Mouse (Mus musculus): ENCODE data around the gene Pnpla2. TPM values are rescaled to one million over a fixed set of nuclear protein-coding genes. Genes with fewer than 3 reads are reported as not detected.

Pnpla2 gene
- polyA plus RNA-seq, 1 experiment from 2014 or later = 45.7 TPM

DNA sequence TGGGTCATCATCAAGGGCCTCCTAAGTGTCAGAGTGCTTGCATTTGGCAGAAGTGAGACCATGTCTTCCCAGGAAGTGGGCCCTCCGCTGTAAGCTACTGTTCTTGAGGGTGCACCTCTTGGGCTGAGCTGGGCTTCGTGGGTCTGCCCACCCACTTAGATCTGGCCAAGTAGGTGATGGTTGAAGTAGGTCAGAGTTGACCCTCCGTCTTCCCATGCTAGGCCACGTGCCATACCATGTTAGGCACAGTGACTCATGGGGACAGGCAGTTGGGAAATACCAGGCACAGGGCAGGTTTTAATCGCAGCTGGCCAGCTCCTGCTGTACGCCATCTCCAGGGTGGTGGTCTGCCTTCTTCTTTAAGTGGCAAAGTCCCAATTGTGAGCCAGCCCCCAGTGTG is 1.7 kb downstream of the Pnpla2 start:
- ATAC-seq (ENCODE audit: extremely low read depth, insufficient number of reproducible peaks, low FRiP score, low TSS enrichment) = no peak
- H3K9me3 ChIP-seq = no peaks in the 10 kb centered on the region
- H3K36me3 ChIP-seq = peaks cover 31% of the 10 kb centered on the region
- WGBS = 81% methylated on average over 6 of the region's 6 CpGs
- H3K27me3 ChIP-seq (replicated peaks) = peaks cover 27% of the 10 kb centered on the region
- H3K4me3 ChIP-seq = peak overlapping the region; percentile 79
- H3K4me1 ChIP-seq = peaks cover 29% of the 10 kb centered on the region
- peak overlapping the region; percentile 90 for H3K4me2 ChIP-seq
- no peak overlapping the region; the same call in 1 of the 2 replicates for H3K9ac ChIP-seq
- H3K27ac ChIP-seq (replicated peaks) = no peak overlapping the region

DNA sequence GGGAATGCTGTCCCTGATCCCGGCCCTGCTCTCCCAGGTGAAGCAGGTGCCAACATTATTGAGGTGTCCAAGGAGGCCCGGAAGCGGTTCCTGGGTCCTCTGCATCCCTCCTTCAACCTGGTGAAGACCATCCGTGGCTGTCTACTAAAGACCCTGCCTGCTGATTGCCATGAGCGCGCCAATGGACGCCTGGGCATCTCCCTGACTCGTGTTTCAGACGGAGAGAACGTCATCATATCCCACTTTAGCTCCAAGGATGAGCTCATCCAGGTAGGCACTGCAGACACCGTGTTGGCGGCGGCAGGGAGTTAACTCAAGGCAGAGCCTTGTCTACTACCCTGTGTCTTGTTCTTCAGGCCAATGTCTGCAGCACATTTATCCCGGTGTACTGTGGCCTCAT is 2.2 kb downstream of the Pnpla2 start:
- Histone ChIP-seq H3K9ac (no peak overlapping the region), H3K4me2 (no peak overlapping the region), H3K4me1 (peaks cover 34% of the 10 kb centered on the region), H3K27me3 (replicated peaks) (peaks cover 32% of the 10 kb centered on the region), H3K27ac (replicated peaks) (no peak overlapping the region), H3K36me3 (peaks cover 26% of the 10 kb centered on the region), H3K4me3 (no peak overlapping the region), H3K9me3 (no peaks in the 10 kb centered on the region)
- 85% methylated on average over 14 of the region's 14 CpGs for WGBS
- ATAC-seq (ENCODE audit: extremely low read depth, insufficient number of reproducible peaks, low FRiP score, low TSS enrichment) = no peak

DNA sequence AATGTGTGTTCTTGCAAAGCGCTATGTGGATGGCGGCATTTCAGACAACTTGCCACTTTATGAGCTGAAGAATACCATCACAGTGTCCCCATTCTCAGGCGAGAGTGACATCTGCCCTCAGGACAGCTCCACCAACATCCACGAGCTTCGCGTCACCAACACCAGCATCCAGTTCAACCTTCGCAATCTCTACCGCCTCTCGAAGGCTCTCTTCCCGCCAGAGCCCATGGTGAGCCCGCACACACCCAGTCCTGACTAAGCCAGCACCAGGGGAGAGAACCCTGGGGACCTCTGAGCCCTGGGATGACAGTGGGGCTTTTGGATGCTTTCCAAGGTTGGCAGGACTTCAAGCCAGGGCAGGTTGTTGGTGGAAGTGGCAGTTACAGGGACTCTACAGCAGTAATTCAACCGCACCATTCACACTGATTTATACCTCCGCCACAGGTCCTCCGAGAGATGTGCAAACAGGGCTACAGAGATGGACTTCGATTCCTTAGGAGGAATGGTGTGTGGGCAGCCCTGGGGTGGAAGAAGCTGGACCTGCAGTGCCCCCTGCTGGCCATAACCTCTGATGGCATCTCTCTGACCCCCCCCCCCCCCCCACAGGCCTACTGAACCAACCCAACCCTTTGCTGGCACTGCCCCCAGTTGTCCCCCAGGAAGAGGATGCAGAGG is 3.1 kb downstream of the Pnpla2 start:
- peaks cover 38% of the 10 kb centered on the region for H3K4me1 ChIP-seq
- WGBS = 83% methylated on average over 15 of the region's 15 CpGs

DNA sequence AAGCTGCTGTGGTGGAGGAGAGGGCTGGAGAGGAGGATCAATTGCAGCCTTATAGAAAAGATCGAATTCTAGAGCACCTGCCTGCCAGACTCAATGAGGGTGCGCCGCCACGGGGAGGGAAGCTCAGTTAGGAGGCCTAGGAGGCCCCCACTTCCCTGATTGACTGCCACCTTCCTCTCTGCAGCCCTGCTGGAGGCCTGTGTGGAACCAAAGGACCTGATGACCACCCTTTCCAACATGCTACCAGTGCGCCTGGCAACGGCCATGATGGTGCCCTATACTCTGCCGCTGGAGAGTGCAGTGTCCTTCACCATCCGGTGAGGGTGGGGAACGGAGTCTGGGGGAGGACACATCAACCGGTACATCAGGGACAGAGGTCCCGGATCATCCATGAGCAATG is 3.7 kb downstream of the Pnpla2 start:
- no peak overlapping the region for H3K4me2 ChIP-seq
- H3K27ac ChIP-seq (replicated peaks) = no peak overlapping the region
- H3K4me1 ChIP-seq = peaks cover 43% of the 10 kb centered on the region
- no peak for ATAC-seq (ENCODE audit: extremely low read depth, insufficient number of reproducible peaks, low FRiP score, low TSS enrichment)
- H3K4me3 ChIP-seq = no peak overlapping the region
- H3K9ac ChIP-seq = no peak overlapping the region
- WGBS = 89% methylated on average over 11 of the region's 11 CpGs
- peaks cover 24% of the 10 kb centered on the region for H3K36me3 ChIP-seq
- H3K9me3 ChIP-seq = no peaks in the 10 kb centered on the region
- H3K27me3 ChIP-seq (replicated peaks) = peaks cover 46% of the 10 kb centered on the region

More for the DNA sequence above, 3.1 kb downstream of the Pnpla2 start:
- Histone ChIP-seq H3K4me3 (no peak overlapping the region), H3K9me3 (no peaks in the 10 kb centered on the region), H3K4me2 (no peak overlapping the region), H3K27ac (replicated peaks) (no peak overlapping the region), H3K27me3 (replicated peaks) (peaks cover 41% of the 10 kb centered on the region), H3K9ac (no peak overlapping the region), H3K36me3 (peaks cover 24% of the 10 kb centered on the region)
- ATAC-seq (ENCODE audit: extremely low read depth, insufficient number of reproducible peaks, low FRiP score, low TSS enrichment) = no peak

DNA sequence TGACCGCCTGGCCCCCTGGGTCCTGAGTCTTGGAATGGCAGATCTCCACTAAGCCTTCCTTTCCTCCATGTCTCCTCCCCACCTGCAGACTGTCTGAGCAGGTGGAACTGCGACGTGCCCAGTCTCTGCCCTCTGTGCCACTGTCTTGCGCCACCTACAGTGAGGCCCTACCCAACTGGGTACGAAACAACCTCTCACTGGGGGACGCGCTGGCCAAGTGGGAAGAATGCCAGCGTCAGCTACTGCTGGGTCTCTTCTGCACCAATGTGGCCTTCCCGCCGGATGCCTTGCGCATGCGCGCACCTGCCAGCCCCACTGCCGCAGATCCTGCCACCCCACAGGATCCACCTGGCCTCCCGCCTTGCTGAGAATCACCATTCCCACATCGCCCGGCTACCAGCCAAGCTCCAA is 4.3 kb downstream of the Pnpla2 start:
- ATAC-seq (ENCODE audit: extremely low read depth, insufficient number of reproducible peaks, low FRiP score, low TSS enrichment) = no peak
- no peak overlapping the region for H3K9ac ChIP-seq
- WGBS = 85% methylated on average over 17 of the region's 17 CpGs

DNA sequence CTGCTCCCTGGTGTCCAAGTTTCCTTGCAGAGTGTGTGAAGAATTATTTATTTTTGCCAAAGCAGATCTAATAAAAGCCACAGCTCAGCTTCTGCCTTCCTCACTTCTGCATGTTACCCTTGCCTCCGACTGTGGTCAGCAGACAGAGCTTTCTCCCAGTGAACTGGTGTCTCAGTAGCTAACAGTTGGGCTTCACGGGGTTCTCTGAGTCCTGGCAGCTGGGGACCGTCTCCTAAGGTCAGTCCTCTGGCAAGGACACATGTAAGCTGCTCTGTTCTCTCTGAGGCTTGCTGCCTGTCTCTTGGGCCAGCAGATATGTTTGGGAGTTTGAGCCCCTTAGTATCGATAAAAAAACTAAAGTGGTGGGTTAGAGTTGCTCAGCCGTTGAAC is 5.0 kb downstream of the Pnpla2 start:
- Histone ChIP-seq H3K9me3 (no peaks in the 10 kb centered on the region), H3K9ac (no peak overlapping the region), H3K4me3 (no peak overlapping the region), H3K36me3 (peaks cover 24% of the 10 kb centered on the region), H3K4me1 (peaks cover 49% of the 10 kb centered on the region), H3K27me3 (replicated peaks) (peaks cover 60% of the 10 kb centered on the region), H3K4me2 (no peak overlapping the region), H3K27ac (replicated peaks) (no peak overlapping the region)
- 57% methylated on average over 5 of the region's 5 CpGs for WGBS
- no peak for ATAC-seq (ENCODE audit: extremely low read depth, insufficient number of reproducible peaks, low FRiP score, low TSS enrichment)

More for the DNA sequence above, 4.3 kb downstream of the Pnpla2 start:
- no peak overlapping the region for H3K27ac ChIP-seq (replicated peaks)
- H3K9me3 ChIP-seq = no peaks in the 10 kb centered on the region
- H3K36me3 ChIP-seq = peaks cover 24% of the 10 kb centered on the region
- no peak overlapping the region for H3K4me3 ChIP-seq
- peaks cover 53% of the 10 kb centered on the region for H3K27me3 ChIP-seq (replicated peaks)
- H3K4me2 ChIP-seq = no peak overlapping the region
- H3K4me1 ChIP-seq = peaks cover 48% of the 10 kb centered on the region

DNA sequence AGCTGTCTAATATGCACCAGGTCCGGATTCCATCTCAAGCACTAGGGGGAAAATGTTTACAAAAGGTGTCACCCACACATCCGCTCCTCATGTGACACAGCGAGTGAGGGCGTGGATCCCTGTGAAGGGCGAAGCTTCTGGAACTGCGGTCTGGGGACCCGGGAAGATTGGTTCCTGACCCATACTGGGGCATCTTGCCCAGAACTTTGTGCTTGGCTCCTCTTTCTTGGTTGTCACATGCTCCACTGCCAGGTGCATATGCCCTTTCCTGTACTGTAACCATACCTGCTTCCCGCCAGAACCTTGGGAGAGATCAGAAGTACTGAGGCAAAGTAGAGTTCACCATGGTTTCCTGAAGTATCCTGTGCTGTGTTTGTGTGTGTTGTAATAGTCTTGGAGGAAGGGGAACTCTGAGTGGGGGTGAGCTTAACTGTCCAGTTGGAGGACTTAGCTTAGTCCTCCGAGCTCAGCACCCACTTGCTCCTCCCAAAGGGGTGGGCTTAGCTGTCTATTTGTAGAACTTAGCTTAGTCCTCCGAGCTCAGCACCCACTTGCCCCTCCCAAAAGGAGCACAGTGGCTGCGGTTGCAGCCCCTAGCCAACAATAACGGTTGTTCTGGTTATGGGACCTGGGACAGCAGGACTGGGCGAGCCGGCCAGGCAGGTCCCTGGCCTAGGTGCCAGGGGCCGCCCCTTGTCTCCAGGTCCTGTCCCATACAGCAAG is 5.6 kb downstream of the Pnpla2 start, which contains the start of gene Cracr2b:
Gene Cracr2b (plus strand): TSS at position 704 of the 723 bp plus-strand sequence.
- 70% methylated on average over 15 of the region's 15 CpGs for WGBS

DNA sequence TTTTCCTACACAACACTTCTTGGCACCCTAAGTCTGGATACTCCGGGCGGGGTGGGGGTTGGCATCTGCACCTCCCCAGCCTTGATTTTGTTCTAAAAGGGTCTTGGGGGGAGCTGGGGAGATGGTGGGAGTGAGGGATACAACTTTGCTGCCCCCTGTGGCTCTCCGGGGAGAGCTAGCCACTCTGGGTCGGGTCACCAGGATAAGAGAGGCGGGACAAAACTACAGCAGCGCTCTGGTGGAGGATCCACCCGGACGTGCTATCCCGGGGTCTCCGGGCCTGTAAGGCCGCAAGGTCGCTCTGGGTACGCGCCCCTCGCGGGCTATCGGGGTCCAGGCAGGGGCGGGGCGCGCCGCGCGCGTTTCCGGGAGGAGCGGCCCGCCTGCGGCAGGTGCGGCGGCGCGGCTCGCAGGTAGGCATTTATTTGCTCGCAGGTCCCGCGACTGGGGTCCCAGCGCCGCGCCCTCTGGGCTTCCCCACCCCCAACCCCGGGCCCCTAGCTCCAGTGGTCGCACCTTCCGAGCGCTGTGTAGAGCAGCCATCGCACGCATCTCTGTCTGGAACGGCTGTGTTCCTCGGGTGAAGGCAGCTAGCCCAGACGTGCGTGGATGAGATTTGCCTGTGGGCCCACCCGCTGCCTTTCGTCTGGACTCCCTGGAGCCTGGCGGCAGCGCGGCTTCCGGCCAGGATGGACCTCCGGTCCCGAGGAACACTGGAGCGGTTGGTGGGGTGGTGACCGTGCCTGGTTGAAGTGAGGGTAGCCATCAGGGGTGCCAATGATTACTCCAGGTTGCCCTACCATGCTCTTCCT is 6.7 kb downstream of the Pnpla2 start:
- Histone ChIP-seq H3K9me3 (no peaks in the 10 kb centered on the region), H3K9ac (peak overlapping the region; percentile 84), H3K4me3 (peak overlapping the region; percentile 65), H3K36me3 (peaks cover 24% of the 10 kb centered on the region), H3K27ac (replicated peaks) (peak overlapping the region; percentile 53; the same call in 1 of the 2 replicates), H3K4me1 (peaks cover 57% of the 10 kb centered on the region), H3K27me3 (replicated peaks) (peaks cover 71% of the 10 kb centered on the region), H3K4me2 (peak overlapping the region; percentile 97)
- ATAC-seq (ENCODE audit: extremely low read depth, insufficient number of reproducible peaks, low FRiP score, low TSS enrichment) = no peak
- 3% methylated on average over 56 of the region's 59 CpGs for WGBS

More for the DNA sequence above, 5.6 kb downstream of the Pnpla2 start, which contains the start of gene Cracr2b:
- Histone ChIP-seq H3K9me3 (no peaks in the 10 kb centered on the region), H3K27me3 (replicated peaks) (peaks cover 65% of the 10 kb centered on the region), H3K27ac (replicated peaks) (peak within 1 kb of the TSS; percentile 53; the same call in 1 of the 2 replicates), H3K9ac (peak within 1 kb of the TSS; percentile 84), H3K4me3 (peak within 1 kb of the TSS; percentile 65), H3K36me3 (peaks cover 24% of the 10 kb centered on the region), H3K4me1 (peaks cover 55% of the 10 kb centered on the region), H3K4me2 (peak within 1 kb of the TSS; percentile 97)
- ATAC-seq (ENCODE audit: extremely low read depth, insufficient number of reproducible peaks, low FRiP score, low TSS enrichment) = no peak

DNA sequence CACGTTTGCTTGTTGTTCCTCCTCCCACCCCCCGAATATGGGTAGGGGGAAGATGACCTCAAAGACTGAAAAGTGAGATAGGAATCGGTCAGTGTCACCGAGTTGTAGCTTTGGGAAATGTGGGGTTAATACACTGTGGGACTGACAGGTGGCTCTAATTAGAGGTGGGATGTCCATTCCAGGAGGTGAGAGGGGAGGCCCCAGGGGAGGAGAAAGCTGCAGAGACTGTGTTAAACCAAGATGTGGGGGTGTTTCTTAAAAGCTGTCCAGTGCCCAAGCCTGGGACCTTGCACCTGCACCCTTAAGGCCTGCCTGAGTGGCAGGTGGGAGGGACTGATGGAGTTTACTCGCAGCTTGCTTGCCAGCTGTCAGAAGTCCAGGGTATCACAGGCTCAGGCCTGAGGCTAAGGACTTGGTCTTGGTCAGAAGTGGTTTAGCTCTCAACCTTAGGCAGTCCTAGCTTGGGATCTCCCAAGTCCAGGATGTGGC is 7.4 kb downstream of the Pnpla2 start:
- H3K4me2 ChIP-seq = peak overlapping the region; percentile 97
- no peak for ATAC-seq (ENCODE audit: extremely low read depth, insufficient number of reproducible peaks, low FRiP score, low TSS enrichment)
- 14% methylated on average over 5 of the region's 5 CpGs for WGBS
- H3K9ac ChIP-seq = peak overlapping the region; percentile 84
- H3K4me1 ChIP-seq = peaks cover 59% of the 10 kb centered on the region
- H3K27ac ChIP-seq (replicated peaks) = peak overlapping the region; percentile 53; the same call in 1 of the 2 replicates
- peak overlapping the region; percentile 65 for H3K4me3 ChIP-seq
- H3K36me3 ChIP-seq = peaks cover 22% of the 10 kb centered on the region
- no peaks in the 10 kb centered on the region for H3K9me3 ChIP-seq
- peaks cover 71% of the 10 kb centered on the region for H3K27me3 ChIP-seq (replicated peaks)

DNA sequence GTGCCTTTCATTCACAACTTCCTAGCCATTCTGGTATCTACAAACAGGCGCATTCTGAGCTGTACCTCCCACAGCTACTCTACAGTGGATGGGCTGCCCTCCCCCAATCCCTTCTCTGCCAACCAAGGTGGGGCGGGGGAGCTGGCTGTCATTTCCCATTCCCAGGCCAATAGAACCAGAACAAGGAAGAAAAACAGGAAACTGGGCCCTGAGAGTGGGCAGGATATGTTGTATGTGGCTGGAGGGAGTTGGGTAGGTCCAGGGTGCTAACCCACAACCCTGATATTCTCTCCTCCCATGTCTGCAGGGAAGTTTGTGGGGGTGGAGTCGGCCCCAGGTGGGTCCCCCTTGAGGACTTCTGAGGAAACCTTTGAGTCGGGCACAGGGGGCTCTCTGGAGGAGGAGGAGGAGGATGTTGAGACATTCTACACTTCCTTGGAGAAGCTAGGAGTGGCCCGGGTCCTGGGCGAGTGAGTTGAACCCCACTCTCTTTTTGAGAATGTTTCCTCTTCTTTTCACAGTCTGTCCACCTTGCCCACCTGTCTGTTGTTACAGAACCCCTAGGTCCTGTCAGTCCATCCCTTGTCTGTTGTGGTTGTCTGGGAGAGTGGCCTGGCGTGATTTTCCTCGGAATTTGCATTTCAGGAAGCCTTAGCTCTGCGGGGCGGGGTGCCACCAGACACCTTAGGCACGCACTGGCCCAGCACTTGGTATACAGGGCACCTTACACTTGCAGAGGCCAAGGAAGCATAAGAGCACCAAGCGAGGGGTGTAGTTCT is 9.0 kb downstream of the Pnpla2 start:
- peak overlapping the region; percentile 35 for H3K4me3 ChIP-seq
- peak overlapping the region; percentile 74 for H3K27ac ChIP-seq (replicated peaks)
- 28% methylated on average over 12 of the region's 12 CpGs for WGBS
- H3K27me3 ChIP-seq (replicated peaks) = peaks cover 67% of the 10 kb centered on the region
- no peaks in the 10 kb centered on the region for H3K9me3 ChIP-seq
- H3K4me1 ChIP-seq = peaks cover 69% of the 10 kb centered on the region
- ATAC-seq (ENCODE audit: extremely low read depth, insufficient number of reproducible peaks, low FRiP score, low TSS enrichment) = no peak
- H3K36me3 ChIP-seq = peaks cover 7% of the 10 kb centered on the region; the same call in 1 of the 2 replicates
- H3K4me2 ChIP-seq = peak overlapping the region; percentile 61
- peak overlapping the region; percentile 51 for H3K9ac ChIP-seq
